Mouse (Mus musculus) E14TG2a.4 (cell line): ENCODE results near the gene Gpx6.

ENCODE experiments used
- CTCF ChIP-seq: conservative IDR thresholded peaks from 2 replicates; pipeline ENCODE4 v1.5.1; 2014; ENCODE audit warnings: low read length
- NANOG ChIP-seq: IDR thresholded peaks from 2 replicates; pipeline ENCODE4 v1.6.1; 2014; ENCODE audit warnings: borderline replicate concordance, low read length, mixed read lengths
- POU5F1 ChIP-seq: IDR thresholded peaks from 2 replicates; pipeline ENCODE4 v1.6.1; 2014; ENCODE audit warnings: low read length, borderline replicate concordance

- TF ChIP-seq CTCF (no peak), NANOG (no peak), POU5F1 (no peak)
These were observed 44.4 kb upstream of the Gpx6 start for GRCm38 (mm10) chr13:21267541-21267940.
